Mouse (Mus musculus) central nervous system, embryonic 18 days (tissue): ENCODE data around the gene Kcne1. TPM values are rescaled to one million over a fixed set of nuclear protein-coding genes. Genes with fewer than 3 reads are reported as not detected.

Experiments used
- polyA plus RNA-seq: library from polyadenylated mRNA; depleted of rRNA; stranded (reverse); fragments of >200 nt; gene quantifications from 2 replicates; pipeline ENCODE4 v1.2.3, GENCODE M21; 2012; rRNA removed

Gene Kcne1
- polyA plus RNA-seq = 0.05 and 0.07 TPM in 2 replicates

DNA sequence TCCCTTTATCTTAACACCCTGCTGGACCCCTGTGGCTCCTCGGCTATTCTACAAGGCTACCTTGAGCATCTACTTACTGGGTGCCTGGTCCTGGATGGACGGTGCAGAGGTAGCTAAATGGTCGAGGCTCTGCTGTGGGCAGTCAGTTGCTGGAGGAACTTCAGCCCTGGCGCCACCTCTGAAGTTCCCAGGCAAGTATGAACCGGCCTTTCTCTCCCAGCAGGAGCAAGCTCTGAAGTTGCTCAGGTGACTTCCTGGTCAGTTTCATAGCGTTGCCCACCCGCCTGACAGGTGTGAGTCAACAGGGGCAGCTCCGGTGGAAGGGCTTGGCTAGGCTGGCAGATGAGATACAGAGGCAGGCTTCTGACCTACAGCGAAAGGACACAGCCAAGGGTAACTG, at the start of gene Kcne1:
Gene Kcne1 (minus strand): TSS at position 240 of the 400 bp plus-strand sequence.

DNA sequence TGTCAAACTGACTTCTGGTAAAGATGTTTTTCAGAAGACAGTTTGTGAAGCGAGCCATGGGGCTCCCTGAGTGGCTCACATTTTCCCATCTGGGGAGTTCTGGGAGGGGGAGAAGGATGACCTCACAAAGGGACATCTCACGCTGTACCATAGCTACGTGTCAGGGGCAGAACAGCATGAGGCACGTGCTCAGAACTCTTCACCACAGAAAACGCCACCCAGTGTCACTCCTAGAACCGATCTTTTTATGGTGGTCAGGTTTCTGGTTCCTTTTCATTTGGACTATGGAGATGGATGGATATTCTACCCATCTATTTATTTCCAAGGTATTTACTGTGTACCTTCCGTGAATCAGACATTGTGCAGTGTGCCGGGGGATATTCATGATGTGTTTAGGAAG, 37.9 kb downstream of the Kcne1 start, which contains the start of gene Fam243:
Gene Fam243 (minus strand): TSS at position 101 of the 400 bp plus-strand sequence.

GRCm38 (mm10) chr16:92300649-92301411, 58.4 kb downstream of the Kcne1 start, which contains the start of gene Smim11:
Gene Smim11, plus strand, starts transcription at chr16:92301286.

Other genes with a start within 250 kb of the Kcne1 start
- gene Kcne2, start 67.1 kb downstream of the Kcne1 start, polyA plus RNA-seq = 3.0 and 8.5 TPM in 2 replicates
- 34.4 and 36.2 TPM in 2 replicates for gene Smim11, start 58.2 kb downstream of the Kcne1 start, polyA plus RNA-seq
- gene Fam243, start 38.0 kb downstream of the Kcne1 start, polyA plus RNA-seq = 0.03 and 0.12 TPM in 2 replicates
- 63.9 and 64.5 TPM in 2 replicates for gene Rcan1, start 111.4 kb upstream of the Kcne1 start, polyA plus RNA-seq
- gene Clic6, start 126.3 kb upstream of the Kcne1 start, polyA plus RNA-seq = 2.5 and 5.0 TPM in 2 replicates